Mouse (Mus musculus) stomach, embryonic 16.5 days (tissue): ENCODE measurements around the gene Smtnl2. TPM values are rescaled to one million over a fixed set of nuclear protein-coding genes. Genes with fewer than 3 reads are reported as not detected.
"Not testable (repeated sequence)": the region's sequence is repeated elsewhere in the genome, so short reads cannot be mapped to it uniquely, and the experiment has no call there.

Experiments used
- ATAC-seq: fragments of 200-750 bp; cut with Nextera tagmentation; 2 replicates; pipeline ENCODE4 v1.8.0; 2017; ENCODE audit warnings: moderate number of reproducible peaks, moderate TSS enrichment; ENCODE audit not compliant: insufficient read depth, low FRiP score
- H3K27ac ChIP-seq: fragments of 300-500 bp; sonication (generic); 2 replicates; pipeline ENCODE4 v1.5.1; 2014; ENCODE audit warnings: low read length
- H3K27me3 ChIP-seq: fragments of 300-500 bp; sonication (generic); 2 replicates; pipeline ENCODE4 v1.6.1; 2014; ENCODE audit warnings: low read length, control low read depth, mixed read lengths; ENCODE audit not compliant: control insufficient read depth, insufficient read depth
- H3K36me3 ChIP-seq: fragments of 300-500 bp; sonication (generic); 2 replicates; pipeline ENCODE4 v1.6.1; 2014; ENCODE audit warnings: low read length; ENCODE audit not compliant: control insufficient read depth, insufficient read depth
- H3K4me1 ChIP-seq: fragments of 300-500 bp; sonication (generic); 2 replicates; pipeline ENCODE4 v1.6.1; 2014; ENCODE audit warnings: low read length, control low read depth, mixed read lengths; ENCODE audit not compliant: control insufficient read depth, insufficient read depth
- H3K4me2 ChIP-seq: fragments of 300-500 bp; sonication (generic); 2 replicates; pipeline ENCODE4 v1.6.1; 2014; ENCODE audit warnings: low read depth, low read length, mixed read lengths
- H3K4me3 ChIP-seq: fragments of 300-500 bp; sonication (generic); replicated peaks from 2 replicates; pipeline ENCODE4 v1.5.1; 2014; ENCODE audit warnings: mild to moderate bottlenecking, low read length
- H3K9ac ChIP-seq: fragments of 300-500 bp; sonication (generic); 2 replicates; pipeline ENCODE4 v1.6.1; 2014; ENCODE audit warnings: low read length
- H3K9me3 ChIP-seq: fragments of 300-500 bp; sonication (generic); replicated peaks from 2 replicates; pipeline ENCODE4 v1.6.1; 2016; ENCODE audit warnings: low read length, control low read depth; ENCODE audit not compliant: control insufficient read depth
- WGBS: fragments of 180-500 bp; shearing (Covaris S2); extraction: QIAGEN DNeasy Blood & Tissue Kit; methylation state at CpG from one replicate; pipeline ENCODE4 v1.1.7; 2014; 5-methylcytosine and 5-hydroxymethylcytosine counted together
- microRNA-seq: library from miRNA; unstranded; fragments of <30 nt; microRNA quantifications from one replicate; pipeline ENCODE4, GENCODE M21; 2016
- polyA plus RNA-seq: library from polyadenylated mRNA; unstranded; fragments of >200 nt; fragmentation: Nextera tagmentation; extraction: Ambion mirVana; gene quantifications from 2 replicates; pipeline ENCODE4 v1.2.1, GENCODE M21; 2015

The Smtnl2 gene
- polyA plus RNA-seq, 1 experiment from 2014 or later, result 46.2 TPM

DNA sequence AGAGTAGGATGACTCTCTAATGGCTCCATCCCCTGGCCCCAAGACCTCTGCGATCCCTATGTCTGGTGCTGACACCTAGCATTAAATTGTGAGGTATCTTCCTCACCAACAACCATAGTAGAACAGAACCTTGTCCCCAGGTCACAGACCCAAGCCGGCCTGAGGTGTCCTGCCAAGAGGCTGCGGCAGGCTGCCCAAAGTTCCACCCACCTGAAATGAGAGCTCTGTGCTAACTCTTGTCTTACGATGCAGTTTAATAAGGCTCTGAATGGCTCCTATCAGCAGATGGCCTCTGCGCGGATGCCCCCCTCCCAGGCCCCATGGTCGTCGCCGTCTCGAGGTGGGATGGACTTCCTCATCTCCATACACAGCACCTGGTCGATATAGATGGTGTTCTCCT is 67.0 kb downstream of the Smtnl2 start:
- H3K4me1 ChIP-seq, result peaks cover 9% of the 10 kb centered on the region; the same call in 1 of the 2 replicates
- H3K36me3 ChIP-seq, result no peaks in the 10 kb centered on the region
- H3K4me2 ChIP-seq, result no peak overlapping the region
- H3K4me3 ChIP-seq, result no peak overlapping the region
- no peak overlapping the region for H3K27ac ChIP-seq
- no peak for ATAC-seq
- 85% methylated on average over 11 of the region's 11 CpGs for WGBS
- H3K9ac ChIP-seq, result no peak overlapping the region
- H3K27me3 ChIP-seq, result no peaks in the 10 kb centered on the region
- H3K9me3 ChIP-seq, result no peaks in the 10 kb centered on the region

GRCm38 (mm10) chr11:72343904-72344303 is 67.6 kb downstream of the Smtnl2 start:
- H3K27ac ChIP-seq, result no peak overlapping the region
- H3K36me3 ChIP-seq, result no peaks in the 10 kb centered on the region
- no peak overlapping the region for H3K9ac ChIP-seq
- no peaks in the 10 kb centered on the region for H3K27me3 ChIP-seq
- H3K9me3 ChIP-seq, result no peaks in the 10 kb centered on the region
- H3K4me1 ChIP-seq, result peaks cover 6% of the 10 kb centered on the region; the same call in 1 of the 2 replicates
- 23% methylated on average over 8 of the region's 8 CpGs for WGBS
- H3K4me2 ChIP-seq, result no peak overlapping the region
- no peak overlapping the region for H3K4me3 ChIP-seq
- no peak for ATAC-seq

- not testable (repeated sequence) for H3K27ac ChIP-seq, H3K4me2 ChIP-seq, ATAC-seq, H3K36me3 ChIP-seq, H3K9ac ChIP-seq, H3K9me3 ChIP-seq, H3K4me1 ChIP-seq, H3K27me3 ChIP-seq, H3K4me3 ChIP-seq
- WGBS, result 77% methylated on average over 5 of the region's 5 CpGs
These were observed 68.3 kb downstream of the Smtnl2 start for GRCm38 (mm10) chr11:72343238-72343625.

DNA sequence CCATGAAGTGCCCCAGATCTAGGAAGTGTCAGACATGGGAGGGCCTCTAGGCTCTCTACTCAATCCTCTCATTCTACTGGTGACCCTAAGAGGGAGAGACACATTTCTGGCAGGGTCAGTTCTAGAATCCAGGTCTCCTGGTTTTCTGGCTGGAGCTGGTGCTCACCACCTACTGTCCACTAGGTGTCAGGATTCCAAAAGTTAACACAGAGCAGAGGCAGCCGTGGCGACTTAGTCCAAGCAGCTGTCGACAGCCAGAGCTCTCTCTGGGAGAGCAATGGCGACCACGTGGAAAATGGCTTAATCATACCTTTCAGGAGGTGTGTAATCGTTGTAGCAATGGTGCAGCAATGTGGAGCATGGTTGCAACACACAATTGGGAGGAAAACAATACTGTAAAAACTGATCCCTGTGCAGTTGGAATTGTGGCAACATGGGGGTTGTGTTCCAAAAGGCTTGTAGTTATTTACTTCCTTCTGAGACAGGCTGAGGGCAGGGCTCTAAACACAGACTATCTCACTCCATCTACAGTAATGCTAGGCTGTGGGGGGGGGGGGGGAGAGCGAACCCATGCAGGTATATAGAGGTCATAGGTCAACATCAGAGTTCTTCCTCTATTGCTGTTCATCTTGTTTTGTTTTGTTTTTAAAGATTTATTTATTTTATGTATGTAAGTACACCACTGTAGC is 68.8 kb downstream of the Smtnl2 start:
- no peaks in the 10 kb centered on the region for H3K9me3 ChIP-seq
- H3K4me3 ChIP-seq, result no peak overlapping the region

GRCm38 (mm10) chr11:72339716-72340115 is 71.8 kb downstream of the Smtnl2 start:
- 88% methylated on average over 4 of the region's 4 CpGs for WGBS
- H3K4me3 ChIP-seq, result no peak overlapping the region
- no peak for ATAC-seq

More for the DNA sequence above, 68.8 kb downstream of the Smtnl2 start:
- ATAC-seq, result peak; percentile 73; the same call in 1 of the 2 replicates
- H3K36me3 ChIP-seq, result no peaks in the 10 kb centered on the region
- 0 out of 2 replicates have a peak overlapping the region, but pooled peaks have one; percentile 35 for H3K9ac ChIP-seq
- 13% methylated on average over 7 of the region's 7 CpGs for WGBS
- no peak overlapping the region for H3K27ac ChIP-seq
- H3K4me1 ChIP-seq, result peaks cover 5% of the 10 kb centered on the region; the same call in 1 of the 2 replicates
- H3K27me3 ChIP-seq, result no peaks in the 10 kb centered on the region
- H3K4me2 ChIP-seq, result peak overlapping the region; percentile 21; the same call in 1 of the 2 replicates

More at GRCm38 (mm10) chr11:72339716-72340115, 71.8 kb downstream of the Smtnl2 start:
- no peak overlapping the region for H3K9ac ChIP-seq
- H3K4me2 ChIP-seq, result no peak overlapping the region
- no peak overlapping the region for H3K27ac ChIP-seq
- no peaks in the 10 kb centered on the region for H3K9me3 ChIP-seq
- H3K4me1 ChIP-seq, result peaks cover 5% of the 10 kb centered on the region; the same call in 1 of the 2 replicates
- no peaks in the 10 kb centered on the region for H3K27me3 ChIP-seq
- H3K36me3 ChIP-seq, result no peaks in the 10 kb centered on the region

Small RNA genes lying within 50 kb of the gene (microRNA-seq; reads per million reads assigned to microRNA genes)
- gene Mir6338, result not detected

Other genes with a start within 250 kb of the Smtnl2 start
- gene Gm43951, start 204.9 kb downstream of the Smtnl2 start, polyA plus RNA-seq, result 0.20 and 0.23 TPM in 2 replicates
- 9.4 TPM in 2 replicates for gene 4933427D14Rik, start 204.3 kb downstream of the Smtnl2 start, polyA plus RNA-seq
- 234 and 235 TPM in 2 replicates for gene Txndc17, start 204.2 kb downstream of the Smtnl2 start, polyA plus RNA-seq
- gene Med31, start 196.1 kb downstream of the Smtnl2 start, polyA plus RNA-seq, result 32.6 and 34.1 TPM in 2 replicates
- gene Slc13a5, start 144.5 kb downstream of the Smtnl2 start, polyA plus RNA-seq, result 0.07 and 0.17 TPM in 2 replicates
- 4.3 and 6.1 TPM in 2 replicates for gene Xaf1, start 110.1 kb downstream of the Smtnl2 start, polyA plus RNA-seq
- gene Fbxo39, start 97.3 kb downstream of the Smtnl2 start, polyA plus RNA-seq, result not detected in 2 replicates
- gene Tekt1, start 49.3 kb downstream of the Smtnl2 start, polyA plus RNA-seq, result 0.18 and 0.59 TPM in 2 replicates
- gene Ggt6, start 23.8 kb upstream of the Smtnl2 start, polyA plus RNA-seq, result 8.1 and 8.9 TPM in 2 replicates
- 117 and 133 TPM in 2 replicates for gene Mybbp1a, start 29.6 kb upstream of the Smtnl2 start, polyA plus RNA-seq
- gene Spns2, start 78.2 kb upstream of the Smtnl2 start, polyA plus RNA-seq, result 5.7 and 7.3 TPM in 2 replicates
- 1.3 and 1.6 TPM in 2 replicates for gene Spns3, start 138.8 kb upstream of the Smtnl2 start, polyA plus RNA-seq
- gene Ube2g1, start 195.6 kb upstream of the Smtnl2 start, polyA plus RNA-seq, result 57.5 and 62.7 TPM in 2 replicates